In genomic region chr10:122534714-122535113, GRCm38 (mm10) we compare ENCODE assay signal across 19 mouse cellular contexts.
DNase-seq lines count a peak whose midpoint lies in the region; ATAC-seq and TF ChIP-seq lines count a peak whose summit lies in the region.
"Had no signal": no experiment of that assay in that cellular context is flagged by ENCODE, and none has a peak within 500 bp of the region (broad histone marks: within the 10 kb centered on the region; RNA-seq: fewer than 3 reads in every experiment).

No protein-coding gene starts in this region.

- no peaks in the 10 kb centered on the region for H3K36me3 ChIP-seq in kidney, postnatal 0 days (ENCODE audit: insufficient read depth, low read length)
- no peaks in the 10 kb centered on the region for H3K36me3 ChIP-seq in embryonic facial prominence, embryonic 10.5 days (replicated peaks)
- H3K36me3 ChIP-seq: embryonic facial prominence, embryonic 13.5 days; forebrain, embryonic 10.5 days; heart, embryonic 15.5 days; lung, embryonic 15.5 days; neural tube, embryonic 13.5 days had no signal

- no peaks in the 10 kb centered on the region for H3K27me3 ChIP-seq in kidney, postnatal 0 days (ENCODE audit: insufficient read depth, low read length)
- H3K27me3 ChIP-seq in embryonic facial prominence, embryonic 10.5 days (replicated peaks; ENCODE audit: low read depth, poor library complexity, severe bottlenecking): no peaks in the 10 kb centered on the region
- H3K27me3 ChIP-seq: CH12.LX; embryonic facial prominence, embryonic 13.5 days; heart, embryonic 15.5 days; lung, embryonic 15.5 days; megakaryocyte, embryonic 14.5 days; neural tube, embryonic 13.5 days had no signal

- WGBS in kidney, postnatal 0 days: 82% methylated on average over 5 of the region's 5 CpGs
- 71% methylated on average over 5 of the region's 5 CpGs for WGBS in embryonic facial prominence, embryonic 10.5 days

- no peak overlapping the region for H3K9ac ChIP-seq in kidney, postnatal 0 days (ENCODE audit: low read depth, low read length)
- H3K9ac ChIP-seq: embryonic facial prominence, embryonic 13.5 days; heart, embryonic 15.5 days; hindbrain, embryonic 14.5 days; lung, embryonic 15.5 days; neural tube, embryonic 13.5 days had no signal

- H3K4me1 ChIP-seq in kidney, postnatal 0 days (replicated peaks; ENCODE audit: insufficient read depth, low read length): no peaks in the 10 kb centered on the region
- peaks cover 7% of the 10 kb centered on the region; the same call in 1 of the 2 replicates for H3K4me1 ChIP-seq in embryonic facial prominence, embryonic 10.5 days
- H3K4me1 ChIP-seq: embryonic facial prominence, embryonic 13.5 days; forebrain, embryonic 10.5 days; lung, embryonic 15.5 days; megakaryocyte, embryonic 14.5 days; neural tube, embryonic 13.5 days had no signal

- no peak for TF ChIP-seq CTCF in kidney, postnatal 0 days (IDR thresholded peaks at IDR 0.05; ENCODE audit: low read depth)

- H3K4me2 ChIP-seq in kidney, postnatal 0 days (ENCODE audit: low read length): no peak overlapping the region
- H3K4me2 ChIP-seq: embryonic facial prominence, embryonic 13.5 days; heart, embryonic 15.5 days; hindbrain, embryonic 14.5 days; lung, embryonic 15.5 days; neural tube, embryonic 13.5 days had no signal

- no peaks in the 10 kb centered on the region for H3K9me3 ChIP-seq in kidney, postnatal 0 days (replicated peaks; ENCODE audit: low read length)
- H3K9me3 ChIP-seq in embryonic facial prominence, embryonic 10.5 days: no peaks in the 10 kb centered on the region
- H3K9me3 ChIP-seq: embryonic facial prominence, embryonic 13.5 days; forebrain, embryonic 10.5 days; heart, embryonic 15.5 days; lung, embryonic 15.5 days; neural tube, embryonic 13.5 days had no signal

- H3K27ac ChIP-seq in kidney, postnatal 0 days: peak overlapping the region; percentile 27; the same call in 1 of the 2 replicates
- H3K27ac ChIP-seq in embryonic facial prominence, embryonic 10.5 days (replicated peaks): peak overlapping the region; percentile 30; the same call in 1 of the 2 replicates
- H3K27ac ChIP-seq: embryonic facial prominence, embryonic 13.5 days; forebrain, embryonic 10.5 days; heart, embryonic 15.5 days; hindbrain, embryonic 14.5 days; lung, embryonic 15.5 days; neural tube, embryonic 13.5 days had no signal

- H3K4me3 ChIP-seq in kidney, postnatal 0 days (replicated peaks; ENCODE audit: low read depth, low read length): no peak overlapping the region
- no peak overlapping the region for H3K4me3 ChIP-seq in embryonic facial prominence, embryonic 10.5 days
- H3K4me3 ChIP-seq: embryonic facial prominence, embryonic 13.5 days; forebrain, embryonic 10.5 days; heart, embryonic 15.5 days; lung, embryonic 15.5 days; megakaryocyte, embryonic 14.5 days; neural tube, embryonic 13.5 days had no signal

- DNase-seq in gastrocnemius, adult 18-20 months (ENCODE audit: low spot score): peak; percentile 36
- DNase-seq in gastrocnemius, postnatal 4 days (ENCODE audit: low spot score in 2 of 2): no peak
- DNase-seq in kidney, postnatal 0 days (ENCODE audit: low spot score): no peak
- DNase-seq in kidney, adult 9 months: no peak
- DNase-seq in embryonic facial prominence, embryonic 10.5 days (ENCODE audit: low spot score): peak; percentile 42
- DNase-seq in thymus, adult 18-20 months: no peak
- DNase-seq: cerebellum, postnatal 14 days; kidney, adult 18-20 months; layer of hippocampus, adult 9-11 months had no signal

- no peak for ATAC-seq in kidney, postnatal 0 days (replicated peaks; ENCODE audit: low FRiP score, low read depth)
- ATAC-seq in megakaryocyte, adult 5-6 weeks (ENCODE audit: poor library complexity, severe bottlenecking): peak; percentile 47; the same call in 1 of the 2 replicates
- ATAC-seq in activated CD4-positive, CD25-positive, alpha-beta regulatory T cell, adult 4 months: no peak

Comparison
In these comparisons a context has a peak if more than half of its experiments do, and no peak if none do; other contexts are left out.
1. DNase-seq: peak in gastrocnemius, adult 18-20 months (single experiment) and embryonic facial prominence, embryonic 10.5 days (single experiment); none in gastrocnemius, postnatal 4 days (0 of 2), kidney, postnatal 0 days (single experiment), kidney, adult 9 months (single experiment) and thymus, adult 18-20 months (0 of 2).